Mouse (Mus musculus): Measurements from ENCODE around the gene Gli1. TPM values are rescaled to one million over a fixed set of nuclear protein-coding genes. Genes with fewer than 3 reads are reported as not detected.

Gli1 gene
- polyA plus RNA-seq, 1 experiment from 2014 or later: 1.3 TPM

- H3K27ac ChIP-seq: no peak overlapping the region
- no peak for ATAC-seq
- H3K4me2 ChIP-seq (replicated peaks): no peak overlapping the region
- H3K9ac ChIP-seq (replicated peaks): no peak overlapping the region
- no peaks in the 10 kb centered on the region for H3K9me3 ChIP-seq
- H3K27me3 ChIP-seq: no peaks in the 10 kb centered on the region
- H3K4me1 ChIP-seq (replicated peaks): peaks cover 26% of the 10 kb centered on the region
- 95% methylated on average over 10 of the region's 10 CpGs for WGBS
- H3K36me3 ChIP-seq: peaks cover 64% of the 10 kb centered on the region
- H3K4me3 ChIP-seq (replicated peaks): no peak overlapping the region
Measured at GRCm38 (mm10) chr10:127294895-127295510, 46.8 kb downstream of the Gli1 start.

DNA sequence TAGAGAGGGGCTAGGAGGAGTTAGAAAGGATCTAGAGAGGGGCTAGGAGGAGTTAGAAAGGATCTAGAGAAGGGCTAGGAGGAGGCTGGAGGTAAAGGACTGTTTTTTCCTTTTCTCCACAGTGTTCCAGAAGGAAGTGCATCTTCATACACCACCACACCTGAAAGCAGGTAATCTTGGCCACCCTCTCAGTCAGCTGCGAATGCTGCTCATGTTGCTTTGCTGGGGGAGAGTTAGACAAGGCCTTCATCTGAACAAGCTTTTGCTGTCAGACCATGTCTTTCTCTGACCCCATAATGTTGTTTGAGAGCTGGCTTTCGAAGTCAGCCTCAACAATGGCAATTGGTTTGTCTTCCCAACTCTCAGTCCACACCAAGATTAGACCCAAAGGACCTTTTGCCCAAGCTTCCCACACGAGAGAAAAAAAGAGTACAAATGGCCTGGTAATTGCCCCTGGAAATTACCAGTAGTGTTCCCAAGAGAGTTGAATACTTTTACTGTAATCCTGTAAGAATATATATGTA, 48.1 kb downstream of the Gli1 start:
- H3K27ac ChIP-seq: no peak overlapping the region
- no peak overlapping the region for H3K9ac ChIP-seq (replicated peaks)
- H3K4me2 ChIP-seq (replicated peaks): no peak overlapping the region
- no peaks in the 10 kb centered on the region for H3K27me3 ChIP-seq
- no peaks in the 10 kb centered on the region for H3K9me3 ChIP-seq
- peaks cover 51% of the 10 kb centered on the region for H3K36me3 ChIP-seq
- no peak for ATAC-seq
- peaks cover 35% of the 10 kb centered on the region for H3K4me1 ChIP-seq (replicated peaks)
- no peak overlapping the region for H3K4me3 ChIP-seq (replicated peaks)
- 90% methylated on average over 3 of the region's 3 CpGs for WGBS

DNA sequence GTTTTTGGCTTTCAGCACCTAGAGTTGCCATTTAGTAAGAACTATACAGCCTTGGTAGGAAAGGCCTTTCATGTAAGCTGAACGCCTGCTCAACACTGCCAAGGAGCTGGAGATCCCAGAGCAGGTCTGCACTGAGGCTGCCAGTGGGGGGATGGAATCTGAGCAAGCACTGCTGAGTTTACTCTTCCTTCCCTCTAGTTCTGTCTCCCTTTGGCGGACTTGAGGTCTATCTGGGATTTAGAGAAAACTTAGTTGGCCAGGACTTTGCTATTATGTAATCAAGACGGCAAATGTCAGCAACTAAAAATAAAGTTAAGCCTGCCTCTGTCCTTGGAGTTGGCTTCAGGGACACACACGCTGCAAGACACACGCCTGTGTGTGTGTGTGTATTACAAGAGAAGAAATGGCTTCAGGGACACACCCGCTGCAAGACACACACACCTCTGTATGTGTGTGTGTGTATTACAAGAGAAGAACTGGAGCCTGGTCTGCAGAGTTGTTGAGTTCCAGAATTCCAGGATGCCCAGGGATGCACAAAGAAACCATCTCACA, 48.7 kb downstream of the Gli1 start:
- Histone ChIP-seq H3K9me3 (no peaks in the 10 kb centered on the region), H3K9ac (replicated peaks) (no peak overlapping the region), H3K4me1 (replicated peaks) (peaks cover 37% of the 10 kb centered on the region), H3K4me2 (replicated peaks) (no peak overlapping the region), H3K36me3 (peaks cover 50% of the 10 kb centered on the region), H3K4me3 (replicated peaks) (no peak overlapping the region), H3K27me3 (no peaks in the 10 kb centered on the region), H3K27ac (no peak overlapping the region)
- WGBS: 89% methylated on average over 6 of the region's 6 CpGs
- ATAC-seq: no peak

DNA sequence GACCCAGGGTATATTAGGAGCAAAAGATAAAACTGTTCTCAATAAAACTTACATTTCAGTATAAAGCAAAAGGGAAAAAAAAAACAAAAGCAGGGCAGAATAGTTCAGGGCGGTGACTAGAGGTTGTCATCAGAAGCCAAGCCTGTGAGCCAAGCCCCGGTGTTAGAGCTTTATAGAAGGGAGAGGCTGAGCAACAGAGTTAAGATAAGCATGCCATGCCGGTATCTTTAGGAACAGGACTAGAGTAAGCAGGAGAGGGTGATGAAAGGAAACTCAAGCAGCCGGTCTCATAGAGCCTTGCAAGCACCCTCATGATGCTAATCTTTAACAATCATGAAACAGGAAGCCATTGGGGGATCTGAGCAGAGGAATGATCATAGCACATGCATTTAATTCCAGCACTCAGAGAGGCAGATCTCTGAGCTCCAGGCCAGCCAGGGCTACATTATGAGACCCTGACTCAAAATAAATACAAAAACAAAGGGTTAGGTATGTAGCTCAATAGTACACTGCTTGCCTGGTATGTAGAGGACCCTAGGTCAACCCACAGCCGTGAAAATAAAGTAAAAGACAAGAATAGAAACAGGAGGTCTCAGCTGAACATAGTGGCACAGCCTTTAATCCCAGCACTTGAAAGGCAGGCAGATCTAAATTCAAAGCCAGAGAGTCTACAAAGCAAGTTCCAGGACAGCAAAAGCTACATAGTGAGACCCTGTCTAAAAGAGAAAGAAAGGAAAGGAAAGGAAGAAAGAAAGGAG, 49.7 kb downstream of the Gli1 start:
- H3K27ac ChIP-seq: peak overlapping the region; percentile 97; the same call in 1 of the 2 replicates

DNA sequence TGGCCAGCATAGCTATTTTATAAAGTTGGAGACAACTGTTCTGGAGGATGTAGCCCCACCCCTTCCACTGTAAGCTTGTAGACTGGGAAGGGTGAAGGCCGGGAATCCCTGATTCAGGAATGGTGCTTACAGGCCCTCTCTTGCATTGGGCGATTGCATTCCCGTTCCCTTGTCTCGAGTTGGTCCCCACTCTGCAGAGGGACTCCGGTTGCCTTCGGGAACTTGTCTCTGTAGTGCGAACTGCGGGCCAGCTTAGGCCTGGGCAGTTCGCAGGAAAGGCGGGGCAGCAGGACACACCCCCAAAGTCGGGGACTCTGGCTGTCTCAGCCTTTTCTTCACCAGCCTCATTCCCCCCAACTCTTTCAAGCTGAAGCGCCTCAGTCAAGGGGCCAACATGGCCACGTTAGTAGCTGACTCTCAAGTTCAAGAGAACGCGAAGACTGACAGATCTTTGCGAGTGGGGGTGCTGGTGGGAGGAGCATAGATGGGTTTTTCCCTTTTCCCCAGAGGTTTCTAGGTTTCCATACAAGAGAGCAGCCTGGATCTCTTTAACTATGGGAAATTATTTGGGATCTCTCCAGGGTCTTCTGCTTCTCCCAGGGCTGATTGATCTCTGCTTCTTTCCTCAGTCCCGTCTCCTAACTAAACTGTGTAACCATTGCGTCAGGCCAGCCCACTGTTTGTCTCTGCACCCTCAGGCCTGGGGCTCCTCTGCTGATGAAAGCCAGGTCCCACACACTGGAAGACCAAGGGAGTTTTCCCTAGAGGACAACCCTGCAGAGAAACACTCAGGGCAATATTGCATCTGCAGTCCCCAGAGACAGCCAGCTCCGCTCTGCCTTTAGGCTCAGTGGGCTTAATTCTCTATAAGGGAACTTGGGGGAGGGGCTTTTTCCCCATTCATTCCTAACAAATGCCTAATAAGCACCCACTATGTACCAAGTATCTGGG, 50.6 kb downstream of the Gli1 start:
- Histone ChIP-seq H3K4me1 (replicated peaks) (peaks cover 56% of the 10 kb centered on the region), H3K36me3 (peaks cover 43% of the 10 kb centered on the region), H3K27ac (peak overlapping the region; percentile 97), H3K9me3 (no peaks in the 10 kb centered on the region), H3K4me2 (replicated peaks) (peak overlapping the region; percentile 86), H3K27me3 (no peaks in the 10 kb centered on the region), H3K9ac (replicated peaks) (peak overlapping the region; percentile 81), H3K4me3 (replicated peaks) (peak overlapping the region; percentile 71)
- 3% methylated on average over 19 of the region's 19 CpGs for WGBS
- ATAC-seq: peak; percentile 61

More for the DNA sequence above, 49.7 kb downstream of the Gli1 start:
- WGBS: 40% methylated on average over 5 of the region's 5 CpGs
- peak overlapping the region; percentile 81 for H3K9ac ChIP-seq (replicated peaks)
- no peaks in the 10 kb centered on the region for H3K27me3 ChIP-seq
- peak overlapping the region; percentile 86 for H3K4me2 ChIP-seq (replicated peaks)
- no peak for ATAC-seq
- H3K9me3 ChIP-seq: no peaks in the 10 kb centered on the region
- peak overlapping the region; percentile 71 for H3K4me3 ChIP-seq (replicated peaks)
- H3K36me3 ChIP-seq: peaks cover 43% of the 10 kb centered on the region
- peaks cover 47% of the 10 kb centered on the region for H3K4me1 ChIP-seq (replicated peaks)

- no peaks in the 10 kb centered on the region for H3K9me3 ChIP-seq
- WGBS: under 1% methylated on average over 44 of the region's 47 CpGs
- peak; percentile 90 for ATAC-seq
- peaks cover 43% of the 10 kb centered on the region for H3K36me3 ChIP-seq
- no peaks in the 10 kb centered on the region for H3K27me3 ChIP-seq
- H3K27ac ChIP-seq: peak overlapping the region; percentile 97
- peak overlapping the region; percentile 82 for H3K9ac ChIP-seq (replicated peaks)
- peak overlapping the region; percentile 86 for H3K4me2 ChIP-seq (replicated peaks)
- peak overlapping the region; percentile 71 for H3K4me3 ChIP-seq (replicated peaks)
- H3K4me1 ChIP-seq (replicated peaks): peaks cover 63% of the 10 kb centered on the region
Measured at GRCm38 (mm10) chr10:127290307-127290929, 51.4 kb downstream of the Gli1 start.

DNA sequence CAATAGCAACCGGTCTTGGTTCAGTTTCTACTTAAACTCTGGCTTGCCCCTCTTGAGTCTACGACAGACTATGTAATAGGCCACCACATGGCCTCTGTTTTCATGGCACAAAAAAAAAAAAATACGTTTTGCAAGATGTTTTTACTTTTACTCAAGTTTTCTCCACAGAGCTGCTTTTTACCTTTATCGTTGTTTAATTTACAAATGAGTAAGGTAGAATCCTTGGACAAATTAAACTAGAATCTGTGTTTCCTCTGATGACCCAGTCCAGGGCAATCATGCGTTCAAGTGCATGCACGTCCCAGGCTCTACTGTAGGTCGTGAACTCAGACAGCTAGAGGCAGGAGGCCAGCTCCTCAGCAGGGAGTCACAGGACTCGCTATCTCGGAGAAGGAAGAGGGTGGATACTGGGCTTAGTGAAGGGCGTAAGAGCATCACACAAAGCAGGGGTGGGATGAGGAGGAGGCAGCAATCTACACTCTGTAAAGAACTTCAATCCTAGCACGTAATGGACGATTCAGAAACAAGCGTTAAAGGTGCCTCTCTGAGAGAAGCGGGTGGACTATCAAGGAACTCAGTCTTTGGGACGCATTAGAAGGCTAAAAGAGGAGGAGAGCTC, 52.1 kb downstream of the Gli1 start:
- peak overlapping the region; percentile 86 for H3K4me2 ChIP-seq (replicated peaks)
- WGBS: 3% methylated on average over 15 of the region's 15 CpGs
- H3K4me3 ChIP-seq (replicated peaks): peak overlapping the region; percentile 71
- peak overlapping the region; percentile 97 for H3K27ac ChIP-seq
- H3K9ac ChIP-seq (replicated peaks): peak overlapping the region; percentile 82
- ATAC-seq: peak; percentile 5
- H3K4me1 ChIP-seq (replicated peaks): peaks cover 70% of the 10 kb centered on the region
- H3K9me3 ChIP-seq: no peaks in the 10 kb centered on the region
- no peaks in the 10 kb centered on the region for H3K27me3 ChIP-seq
- H3K36me3 ChIP-seq: peaks cover 43% of the 10 kb centered on the region

- under 1% methylated on average over 37 of the region's 65 CpGs for WGBS
- peak within 1 kb of the TSS; percentile 82 for H3K9ac ChIP-seq (replicated peaks)
- H3K27me3 ChIP-seq: no peaks in the 10 kb centered on the region
- ATAC-seq: peak; percentile 7
- peak within 1 kb of the TSS; percentile 71 for H3K4me3 ChIP-seq (replicated peaks)
- peak within 1 kb of the TSS; percentile 97 for H3K27ac ChIP-seq
- H3K4me1 ChIP-seq (replicated peaks): peaks cover 73% of the 10 kb centered on the region
- no peaks in the 10 kb centered on the region for H3K9me3 ChIP-seq
- peak within 1 kb of the TSS; percentile 86 for H3K4me2 ChIP-seq (replicated peaks)
- peaks cover 43% of the 10 kb centered on the region for H3K36me3 ChIP-seq
Measured at GRCm38 (mm10) chr10:127288800-127289572, 52.8 kb downstream of the Gli1 start, which contains the start of gene Mbd6. Gene Mbd6, minus strand, starts transcription at chr10:127289018.

DNA sequence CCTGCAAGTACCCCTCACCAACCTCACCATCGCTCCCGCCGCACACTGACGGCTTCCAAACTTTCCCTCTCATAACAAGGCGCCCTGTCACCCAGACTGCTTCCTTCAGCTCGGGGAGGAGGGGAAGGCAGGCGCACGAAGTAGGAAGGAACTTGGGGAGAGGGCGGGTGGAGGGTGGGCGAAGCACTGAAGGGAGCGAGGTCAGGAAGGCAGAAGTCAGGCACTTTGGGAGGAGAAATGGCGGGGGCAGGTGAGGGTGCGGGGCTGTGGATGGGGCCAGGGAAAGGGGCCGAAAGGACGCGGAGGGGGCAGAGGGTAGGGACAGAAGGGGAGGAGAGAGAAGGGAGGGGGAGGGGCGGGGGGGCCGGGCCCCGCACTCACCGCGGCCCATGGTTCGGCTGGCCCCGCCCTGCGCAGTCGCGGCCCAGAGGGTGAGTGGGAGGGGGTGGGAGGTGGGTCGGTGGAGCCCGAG, 53.4 kb downstream of the Gli1 start:
- H3K9me3 ChIP-seq: no peaks in the 10 kb centered on the region
- peak overlapping the region; percentile 71 for H3K4me3 ChIP-seq (replicated peaks)
- H3K4me2 ChIP-seq (replicated peaks): peak overlapping the region; percentile 86
- ATAC-seq: 0 out of 2 replicates have a peak, but pooled peaks have one; percentile 1
- peak overlapping the region; percentile 82 for H3K9ac ChIP-seq (replicated peaks)
- peaks cover 73% of the 10 kb centered on the region for H3K4me1 ChIP-seq (replicated peaks)
- WGBS: 0% methylated on average over 21 of the region's 28 CpGs
- peak overlapping the region; percentile 97 for H3K27ac ChIP-seq
- no peaks in the 10 kb centered on the region for H3K27me3 ChIP-seq
- H3K36me3 ChIP-seq: peaks cover 43% of the 10 kb centered on the region

DNA sequence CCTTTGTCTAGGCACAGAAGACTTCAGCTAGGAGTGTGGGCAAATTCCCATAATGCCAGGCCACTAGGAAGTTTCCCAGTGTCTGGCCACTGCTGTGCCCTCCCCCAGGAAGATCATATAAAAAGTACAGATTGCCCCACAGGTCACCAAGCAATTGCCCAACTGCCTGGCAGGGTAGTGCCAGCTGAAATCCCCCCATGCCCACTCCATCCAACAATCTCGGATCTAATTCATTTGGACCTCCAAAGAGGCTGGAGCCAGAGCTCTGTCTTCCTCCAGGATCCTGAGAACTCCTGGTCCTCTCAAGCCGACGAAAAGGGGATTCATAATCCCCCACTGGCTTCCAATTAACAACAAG, 53.9 kb downstream of the Gli1 start:
- Histone ChIP-seq H3K9ac (replicated peaks) (peak overlapping the region; percentile 82), H3K27ac (peak overlapping the region; percentile 97), H3K9me3 (no peaks in the 10 kb centered on the region), H3K36me3 (peaks cover 44% of the 10 kb centered on the region), H3K27me3 (no peaks in the 10 kb centered on the region), H3K4me1 (replicated peaks) (peaks cover 69% of the 10 kb centered on the region), H3K4me3 (replicated peaks) (peak overlapping the region; percentile 71), H3K4me2 (replicated peaks) (peak overlapping the region; percentile 86)
- WGBS: 3% methylated on average over 3 of the region's 3 CpGs
- no peak for ATAC-seq
